In the genomic region with DNA sequence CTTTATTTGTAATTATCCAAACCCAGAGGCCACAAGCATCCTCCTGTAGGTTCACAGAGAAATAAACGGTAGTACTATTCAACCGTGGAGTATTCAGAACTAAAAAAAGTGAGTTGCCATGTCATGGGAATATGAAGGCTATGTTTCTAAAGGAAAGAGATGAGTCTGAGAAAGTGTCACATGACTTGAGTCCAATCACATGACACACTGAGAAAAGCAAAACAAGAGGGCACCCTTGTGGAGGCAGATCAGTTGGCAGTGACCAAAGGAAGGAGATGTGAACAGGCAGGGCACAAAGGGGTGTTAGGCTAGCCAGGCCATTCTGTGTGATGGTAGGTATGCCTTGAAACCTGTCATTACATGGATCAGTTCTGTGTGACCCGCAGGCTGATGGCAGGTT, we compare ENCODE assay signal across 14 mouse cellular contexts.
"Had no signal": no experiment of that assay in that cellular context is flagged by ENCODE, and none has a peak within 500 bp of the region (broad histone marks: within the 10 kb centered on the region; RNA-seq: fewer than 3 reads in every experiment).

No protein-coding gene starts in this region.

- H3K9ac ChIP-seq: lung, embryonic 14.5 days; midbrain, embryonic 12.5 days; neural tube, embryonic 12.5 days had no signal

- H3K27me3 ChIP-seq: midbrain, embryonic 12.5 days; neural tube, embryonic 12.5 days had no signal

- H3K4me3 ChIP-seq: midbrain, embryonic 10.5 days; midbrain, embryonic 12.5 days; neural tube, embryonic 12.5 days had no signal

- H3K9me3 ChIP-seq: midbrain, embryonic 10.5 days; midbrain, embryonic 12.5 days; neural tube, embryonic 12.5 days had no signal

- H3K27ac ChIP-seq: midbrain, embryonic 10.5 days; midbrain, embryonic 12.5 days; neural tube, embryonic 12.5 days had no signal

- DNase-seq: lung, adult 18-20 months; lung, embryonic 14.5 days; lung, postnatal 10 days; lung, postnatal 4 days; midbrain, embryonic 14.5 days; right cerebral cortex, postnatal 25 days; right cerebral cortex, postnatal 4 days; spleen, adult 18-20 months; thymus, adult 18-20 months; thymus, postnatal 14 days; thymus, postnatal 36 days had no signal

- H3K36me3 ChIP-seq: midbrain, embryonic 10.5 days; midbrain, embryonic 12.5 days; neural tube, embryonic 12.5 days had no signal

- H3K4me1 ChIP-seq: midbrain, embryonic 10.5 days; midbrain, embryonic 12.5 days; neural tube, embryonic 12.5 days had no signal
